Mouse (Mus musculus): ENCODE results near the gene Spata48. TPM values are rescaled to one million over a fixed set of nuclear protein-coding genes. Genes with fewer than 3 reads are reported as not detected.

Spata48 gene
- total RNA-seq, 1 experiment from 2014 or later: not detected

- peak; percentile 98 for ATAC-seq (replicated peaks in 1 of 2; ENCODE audit: insufficient read depth in 1 of 2, low FRiP score in 2 of 2, low TSS enrichment in 1 of 2, low read depth in 1 of 2, poor library complexity in 2 of 2, severe bottlenecking in 2 of 2)
Observed at GRCm38 (mm10) chr11:11521908-11522441, 60.1 kb downstream of the Spata48 start.

- peak; percentile 60 to 68; a peak in 3 of 4 replicates for ATAC-seq (replicated peaks in 1 of 2; ENCODE audit: insufficient read depth in 1 of 2, low FRiP score in 2 of 2, low TSS enrichment in 1 of 2, low read depth in 1 of 2, poor library complexity in 2 of 2, severe bottlenecking in 2 of 2)
Observed at GRCm38 (mm10) chr11:11528760-11529159, 66.9 kb downstream of the Spata48 start.

- ATAC-seq (replicated peaks in 1 of 2; ENCODE audit: insufficient read depth in 1 of 2, low FRiP score in 2 of 2, low TSS enrichment in 1 of 2, low read depth in 1 of 2, poor library complexity in 2 of 2, severe bottlenecking in 2 of 2): no peak
Observed at GRCm38 (mm10) chr11:11529165-11529564, 67.3 kb downstream of the Spata48 start.

DNA sequence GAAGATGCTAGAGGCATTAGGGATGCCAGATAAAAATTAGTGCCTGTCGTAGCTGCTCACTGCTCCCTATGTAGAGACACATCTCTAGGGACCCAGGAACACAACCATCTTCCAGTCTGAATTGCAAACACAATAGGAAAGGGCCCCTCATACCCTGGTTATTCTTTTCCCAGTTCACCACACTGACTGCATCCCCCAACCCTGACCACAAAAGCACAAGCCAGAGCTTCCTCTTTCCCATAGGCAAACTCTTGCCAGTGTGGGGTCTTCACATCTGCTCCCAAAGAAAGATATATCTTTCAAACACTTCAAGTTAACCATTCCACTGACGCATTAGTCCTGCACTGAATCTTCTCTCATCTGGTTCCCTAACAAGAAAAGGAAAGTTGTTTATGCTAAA lies 68.2 kb downstream of the Spata48 start:
- peak; percentile 30 to 42; a peak in 1 of 4 replicates for ATAC-seq (replicated peaks in 1 of 2; ENCODE audit: insufficient read depth in 1 of 2, low FRiP score in 2 of 2, low TSS enrichment in 1 of 2, low read depth in 1 of 2, poor library complexity in 2 of 2, severe bottlenecking in 2 of 2)

GRCm38 (mm10) chr11:11536295-11536694 lies 74.4 kb downstream of the Spata48 start:
- 0 out of 4 replicates have a peak, but pooled peaks have one; percentile 27 to 32 for ATAC-seq (replicated peaks in 1 of 2; ENCODE audit: insufficient read depth in 1 of 2, low FRiP score in 2 of 2, low TSS enrichment in 1 of 2, low read depth in 1 of 2, poor library complexity in 2 of 2, severe bottlenecking in 2 of 2)

- no peak for ATAC-seq (replicated peaks in 1 of 2; ENCODE audit: insufficient read depth in 1 of 2, low FRiP score in 2 of 2, low TSS enrichment in 1 of 2, low read depth in 1 of 2, poor library complexity in 2 of 2, severe bottlenecking in 2 of 2)
Observed at GRCm38 (mm10) chr11:11545948-11546347, 84.1 kb downstream of the Spata48 start.

DNA sequence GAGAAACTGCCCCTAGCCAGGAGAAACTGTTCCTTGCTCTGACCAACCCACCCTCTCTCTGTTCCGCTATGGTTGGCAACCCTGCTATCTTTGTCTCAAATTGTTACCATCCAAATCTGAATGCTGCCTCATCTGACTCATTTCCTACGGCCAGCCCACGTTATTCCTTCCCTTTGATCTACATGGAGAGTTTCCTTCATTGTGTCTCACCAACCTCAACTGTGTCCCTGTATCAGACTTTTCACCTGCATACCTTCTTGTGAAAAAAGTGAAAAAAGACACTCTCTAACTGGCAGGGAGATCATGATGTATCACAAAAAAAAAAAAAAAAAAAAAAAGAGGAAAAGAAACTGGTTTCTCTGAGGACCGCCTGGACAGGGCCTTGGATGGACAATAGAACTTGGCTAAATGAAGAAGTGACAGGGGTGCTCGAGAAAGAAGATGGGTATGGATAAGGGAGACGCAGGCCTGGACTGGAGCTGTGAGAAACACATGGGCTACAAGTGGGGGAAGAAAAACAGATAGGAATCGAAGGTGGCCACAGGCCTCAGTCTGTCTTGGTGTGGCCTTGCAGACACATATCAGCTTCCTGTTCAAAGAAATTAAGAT lies 85.1 kb downstream of the Spata48 start:
- peak; percentile 14 to 22; a peak in 1 of 4 replicates for ATAC-seq (replicated peaks in 1 of 2; ENCODE audit: insufficient read depth in 1 of 2, low FRiP score in 2 of 2, low TSS enrichment in 1 of 2, low read depth in 1 of 2, poor library complexity in 2 of 2, severe bottlenecking in 2 of 2)

GRCm38 (mm10) chr11:11547597-11548240 lies 85.8 kb downstream of the Spata48 start:
- peak; percentile 12 to 14; a peak in 2 of 4 replicates for ATAC-seq (replicated peaks in 1 of 2; ENCODE audit: insufficient read depth in 1 of 2, low FRiP score in 2 of 2, low TSS enrichment in 1 of 2, low read depth in 1 of 2, poor library complexity in 2 of 2, severe bottlenecking in 2 of 2)

- no peak for ATAC-seq (replicated peaks in 1 of 2; ENCODE audit: insufficient read depth in 1 of 2, low FRiP score in 2 of 2, low TSS enrichment in 1 of 2, low read depth in 1 of 2, poor library complexity in 2 of 2, severe bottlenecking in 2 of 2)
Observed at GRCm38 (mm10) chr11:11555563-11555962, 93.7 kb downstream of the Spata48 start.

GRCm38 (mm10) chr11:11556186-11556585 lies 94.3 kb downstream of the Spata48 start:
- ATAC-seq (replicated peaks in 1 of 2; ENCODE audit: insufficient read depth in 1 of 2, low FRiP score in 2 of 2, low TSS enrichment in 1 of 2, low read depth in 1 of 2, poor library complexity in 2 of 2, severe bottlenecking in 2 of 2): no peak

DNA sequence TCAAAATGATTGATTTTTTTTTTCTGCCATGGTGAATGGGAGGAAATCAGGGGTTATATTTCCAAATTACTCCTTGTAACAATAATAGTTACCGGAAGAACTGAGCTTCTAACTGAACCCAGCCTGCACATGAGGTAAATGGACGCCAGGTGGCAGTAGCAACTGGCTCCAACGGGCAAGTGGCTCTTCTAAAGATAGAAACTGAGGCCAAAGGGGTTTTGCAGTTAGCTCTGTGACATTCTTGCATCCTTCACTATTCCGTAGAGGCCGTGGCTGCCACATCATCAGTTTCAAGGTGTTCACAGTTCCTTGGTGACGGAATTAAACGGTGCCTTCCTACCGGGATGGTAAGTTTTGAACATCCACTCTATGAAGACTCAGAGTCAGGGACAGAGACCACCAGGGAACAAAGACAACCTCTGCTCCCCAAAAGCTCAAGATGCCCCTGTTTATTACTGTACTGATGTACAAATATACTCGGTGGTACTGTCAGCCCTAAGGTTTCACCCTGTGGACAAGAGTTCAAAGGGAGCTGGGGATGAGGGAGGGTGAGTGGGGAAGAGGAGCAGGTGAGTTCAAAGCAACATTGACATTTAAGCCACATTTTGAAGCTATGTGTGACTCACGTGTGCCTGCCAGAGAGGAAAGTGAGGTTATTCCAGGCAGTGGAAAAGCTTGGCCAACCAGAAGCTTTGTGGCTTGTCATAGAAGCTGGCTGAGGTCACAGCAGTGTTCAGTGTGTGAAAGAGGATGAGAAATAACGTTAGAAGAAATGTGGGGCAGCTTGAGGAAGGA lies 95.5 kb downstream of the Spata48 start:
- ATAC-seq (replicated peaks in 1 of 2; ENCODE audit: insufficient read depth in 1 of 2, low FRiP score in 2 of 2, low TSS enrichment in 1 of 2, low read depth in 1 of 2, poor library complexity in 2 of 2, severe bottlenecking in 2 of 2): peak; percentile 63

GRCm38 (mm10) chr11:11558662-11559061 lies 96.8 kb downstream of the Spata48 start:
- ATAC-seq (replicated peaks in 1 of 2; ENCODE audit: insufficient read depth in 1 of 2, low FRiP score in 2 of 2, low TSS enrichment in 1 of 2, low read depth in 1 of 2, poor library complexity in 2 of 2, severe bottlenecking in 2 of 2): peak in 1 of 2 experiments; percentile 38; a peak in 2 of 4 replicates

DNA sequence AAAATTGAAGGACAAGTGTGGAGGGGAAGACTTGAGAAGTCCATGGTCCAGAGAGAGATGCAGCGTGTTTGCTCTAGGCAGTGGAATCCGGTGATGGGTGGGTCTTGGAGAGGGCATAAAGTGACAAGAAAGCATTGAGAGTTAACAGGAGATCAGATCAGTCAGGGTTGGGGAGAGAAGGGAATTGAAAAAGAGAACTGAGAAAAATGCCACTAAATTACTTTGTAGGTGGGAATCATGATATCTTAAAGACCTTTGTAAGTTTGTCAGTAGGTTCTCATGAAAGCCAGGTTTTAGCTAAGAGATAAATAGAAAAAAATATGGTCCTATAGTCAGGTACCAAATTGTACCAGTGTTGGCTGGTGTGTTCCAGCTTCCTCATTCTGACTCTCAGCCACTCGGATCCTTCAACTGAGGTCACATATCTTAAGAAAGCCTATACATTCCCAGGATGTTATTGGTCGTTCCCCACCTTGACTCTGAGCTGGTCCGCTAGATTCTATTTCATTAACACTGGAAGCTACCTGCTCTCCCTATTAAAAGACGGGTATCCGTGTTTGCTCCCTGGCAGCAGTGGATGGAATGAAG lies 97.3 kb downstream of the Spata48 start:
- no peak for ATAC-seq (replicated peaks in 1 of 2; ENCODE audit: insufficient read depth in 1 of 2, low FRiP score in 2 of 2, low TSS enrichment in 1 of 2, low read depth in 1 of 2, poor library complexity in 2 of 2, severe bottlenecking in 2 of 2)

DNA sequence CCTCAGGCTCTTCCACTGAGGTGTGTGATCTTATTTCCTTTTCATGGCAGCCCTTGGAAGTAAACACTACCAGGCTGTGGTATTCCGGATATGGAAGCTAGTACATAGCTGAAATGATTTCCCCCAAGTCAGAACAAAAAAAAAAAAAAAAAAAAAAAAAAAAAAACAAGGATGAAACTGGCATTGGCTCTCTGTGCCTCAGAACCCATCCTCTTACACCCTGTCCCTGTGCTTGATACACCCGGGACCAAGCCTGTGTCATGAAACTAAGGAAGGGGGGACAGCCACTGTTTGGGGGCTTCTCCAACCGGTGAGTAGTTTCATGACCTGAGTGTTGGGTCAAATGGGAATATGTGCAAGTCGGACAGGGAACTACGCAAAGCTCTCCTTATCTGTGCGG lies 99.2 kb downstream of the Spata48 start:
- ATAC-seq (replicated peaks in 1 of 2; ENCODE audit: insufficient read depth in 1 of 2, low FRiP score in 2 of 2, low TSS enrichment in 1 of 2, low read depth in 1 of 2, poor library complexity in 2 of 2, severe bottlenecking in 2 of 2): no peak

DNA sequence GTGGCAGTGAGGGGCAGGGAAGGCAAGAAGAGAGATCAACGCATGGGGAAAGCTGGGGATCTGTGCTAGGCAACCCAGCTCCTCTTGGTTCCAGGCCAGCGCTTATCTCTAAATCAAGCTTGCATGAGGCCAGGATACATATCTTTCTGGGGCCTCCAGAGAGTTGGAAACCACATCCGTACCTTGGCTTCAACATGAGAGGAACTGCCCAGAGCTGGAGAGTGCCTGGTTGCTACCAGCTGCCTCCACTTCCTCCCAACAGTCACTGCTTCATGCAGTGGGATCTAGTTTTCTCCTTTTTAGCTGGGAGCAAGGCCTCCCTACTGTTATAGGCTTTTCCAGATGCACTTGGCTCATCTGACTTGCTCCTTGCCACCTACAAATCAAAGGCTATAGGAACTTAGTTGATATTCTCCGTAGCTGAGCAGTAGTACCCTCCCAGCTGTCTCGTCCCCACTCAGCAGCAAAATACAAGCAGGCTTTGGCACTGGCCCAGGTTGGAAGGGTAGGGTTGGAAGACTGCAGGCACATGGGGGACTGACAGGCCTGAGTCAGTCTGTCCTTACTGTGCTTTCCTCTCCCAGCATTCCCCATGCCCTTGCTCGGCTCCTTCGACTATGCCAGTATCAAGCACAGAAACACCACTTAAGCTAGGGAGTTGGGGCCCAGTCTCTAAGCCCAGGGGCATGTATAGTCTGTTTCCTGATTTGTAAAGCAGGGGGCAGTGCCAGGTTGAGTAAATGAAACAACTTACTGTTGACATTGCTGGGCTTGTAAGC lies 102.6 kb downstream of the Spata48 start:
- ATAC-seq (replicated peaks in 1 of 2; ENCODE audit: insufficient read depth in 1 of 2, low FRiP score in 2 of 2, low TSS enrichment in 1 of 2, low read depth in 1 of 2, poor library complexity in 2 of 2, severe bottlenecking in 2 of 2): peak; percentile 93 to 96

All from hematopoietic stem cell, adult 5-6 weeks (primary cell).